In genomic region chr5:91960606-91961254, GRCm38 (mm10) we compare ENCODE assay signal across 9 mouse cellular contexts. TPM values are rescaled to one million over a fixed set of nuclear protein-coding genes. Genes with fewer than 3 reads are reported as not detected.
DNase-seq lines count a peak whose midpoint lies in the region; ATAC-seq and TF ChIP-seq lines count a peak whose summit lies in the region.
"Had no signal": no experiment of that assay in that cellular context is flagged by ENCODE, and none has a peak within 500 bp of the region (broad histone marks: within the 10 kb centered on the region; RNA-seq: fewer than 3 reads in every experiment).

No protein-coding gene starts in this region.

- ATAC-seq in heart, embryonic 11.5 days (replicated peaks; ENCODE audit: insufficient number of reproducible peaks, low FRiP score, low TSS enrichment), result no peak
- ATAC-seq in limb, embryonic 13.5 days (ENCODE audit: low FRiP score, low read depth), result no peak
- no peak for ATAC-seq in midbrain, embryonic 14.5 days (ENCODE audit: low FRiP score, low TSS enrichment)

- H3K9ac ChIP-seq in heart, embryonic 11.5 days (ENCODE audit: low read depth, low read length), result peak overlapping the region; percentile 49
- H3K9ac ChIP-seq in limb, embryonic 13.5 days, result peak overlapping the region; percentile 26; the same call in 1 of the 2 replicates
- no peak overlapping the region for H3K9ac ChIP-seq in midbrain, embryonic 14.5 days (replicated peaks; ENCODE audit: low read length)

- H3K9me3 ChIP-seq in heart, embryonic 11.5 days (replicated peaks; ENCODE audit: control insufficient read depth, low read length), result no peaks in the 10 kb centered on the region
- H3K9me3 ChIP-seq in limb, embryonic 13.5 days, result no peaks in the 10 kb centered on the region
- H3K9me3 ChIP-seq in midbrain, embryonic 14.5 days (ENCODE audit: control insufficient read depth, low read length), result no peaks in the 10 kb centered on the region

- TF ChIP-seq CTCF in kidney, adult 2 months (conservative IDR thresholded peaks at IDR 0.05; ENCODE audit: insufficient read depth, insufficient read length, low read depth, low read length), result no peak

- peak overlapping the region; percentile 79 for H3K4me2 ChIP-seq in heart, embryonic 11.5 days
- H3K4me2 ChIP-seq in limb, embryonic 13.5 days (replicated peaks), result peak overlapping the region; percentile 64
- H3K4me2 ChIP-seq in midbrain, embryonic 14.5 days (ENCODE audit: low read length), result peak overlapping the region; percentile 67

- 0 out of 2 replicates have a peak overlapping the region, but pooled peaks have one; percentile 42 for H3K27ac ChIP-seq in kidney, adult 2 months (ENCODE audit: insufficient read depth, low read depth, low read length)
- peak overlapping the region; percentile 57 for H3K27ac ChIP-seq in heart, embryonic 11.5 days (ENCODE audit: low read depth, low read length)
- 0 out of 2 replicates have a peak overlapping the region, but pooled peaks have one; percentile 6 for H3K27ac ChIP-seq in limb, embryonic 13.5 days
- H3K27ac ChIP-seq in midbrain, embryonic 14.5 days (replicated peaks; ENCODE audit: low read depth, low read length), result no peak overlapping the region

- WGBS in kidney, adult 2 months, result 35% methylated on average over 3 of the region's 3 CpGs
- WGBS in heart, embryonic 11.5 days (ENCODE audit: insufficient replicate concordance), result 45% methylated on average over 3 of the region's 3 CpGs
- 63% methylated on average over 3 of the region's 3 CpGs for WGBS in limb, embryonic 13.5 days
- WGBS in midbrain, embryonic 14.5 days, result 83% methylated on average over 3 of the region's 3 CpGs

- TF ChIP-seq POLR2A in kidney, adult 2 months (IDR thresholded peaks at IDR 0.05; ENCODE audit: low read depth, low read length), result no peak

- peak; percentile 3 for DNase-seq in kidney, adult 2 months
- DNase-seq in kidney, postnatal 36 days, result no peak
- DNase-seq in adrenal gland, postnatal 14 days, result peak; percentile 31
- DNase-seq in midbrain, embryonic 14.5 days, result no peak
- DNase-seq in thymus, postnatal 36 days, result no peak
- no peak for DNase-seq in embryo, embryonic 11 days

- H3K27me3 ChIP-seq in kidney, adult 2 months (replicated peaks; ENCODE audit: control insufficient read depth, insufficient read depth, low read length), result no peaks in the 10 kb centered on the region
- H3K27me3 ChIP-seq in heart, embryonic 11.5 days (ENCODE audit: control insufficient read depth, insufficient read depth, low read length), result no peaks in the 10 kb centered on the region
- H3K27me3 ChIP-seq in limb, embryonic 13.5 days, result no peaks in the 10 kb centered on the region
- H3K27me3 ChIP-seq in midbrain, embryonic 14.5 days (ENCODE audit: control insufficient read depth, insufficient read depth, low read length), result no peaks in the 10 kb centered on the region

- H3K4me3 ChIP-seq in kidney, adult 2 months (ENCODE audit: insufficient read depth, low read depth, low read length), result no peak overlapping the region
- peak overlapping the region; percentile 84 for H3K4me3 ChIP-seq in heart, embryonic 11.5 days (ENCODE audit: low read depth, low read length)
- peak overlapping the region; percentile 74 for H3K4me3 ChIP-seq in limb, embryonic 13.5 days
- no peak overlapping the region for H3K4me3 ChIP-seq in midbrain, embryonic 14.5 days (replicated peaks; ENCODE audit: low read depth, low read length)

- peaks cover 3% of the 10 kb centered on the region; the same call in 1 of the 2 replicates for H3K36me3 ChIP-seq in kidney, adult 2 months (ENCODE audit: control insufficient read depth, insufficient read depth, low read length)
- peaks cover 7% of the 10 kb centered on the region; the same call in 1 of the 2 replicates for H3K36me3 ChIP-seq in heart, embryonic 11.5 days (ENCODE audit: control insufficient read depth, insufficient read depth, low read length)
- H3K36me3 ChIP-seq in limb, embryonic 13.5 days, result peaks cover 21% of the 10 kb centered on the region
- peaks cover 17% of the 10 kb centered on the region for H3K36me3 ChIP-seq in midbrain, embryonic 14.5 days (ENCODE audit: control insufficient read depth, insufficient read depth, low read length)

- H3K4me1 ChIP-seq in kidney, adult 2 months (ENCODE audit: control insufficient read depth, insufficient read depth, low read length), result peaks cover 8% of the 10 kb centered on the region
- H3K4me1 ChIP-seq in heart, embryonic 11.5 days (ENCODE audit: control insufficient read depth, insufficient read depth, low read length), result peaks cover 16% of the 10 kb centered on the region
- peaks cover 23% of the 10 kb centered on the region for H3K4me1 ChIP-seq in limb, embryonic 13.5 days
- H3K4me1 ChIP-seq in midbrain, embryonic 14.5 days (ENCODE audit: control insufficient read depth, insufficient read depth, low read length), result peaks cover 15% of the 10 kb centered on the region; the same call in 1 of the 2 replicates

RNA-seq across cellular contexts. Expression of gene Rchy1, which starts 2.1 kb away (rescaled TPM):
- polyA plus RNA-seq in kidney, adult 2 months (2012; rRNA removed), result 25.6 and 30.9 TPM in 2 replicates
- total RNA-seq in adrenal gland, postnatal 14 days (2021), result 56.4 and 64.6 TPM in 2 replicates
- polyA plus RNA-seq in heart, embryonic 11.5 days (2014; fragmentation: Nextera tagmentation; extraction: Ambion mirVana), result 42.7 and 45.4 TPM in 2 replicates
- polyA plus RNA-seq in limb, embryonic 13.5 days (2015; fragmentation: Nextera tagmentation; extraction: Ambion mirVana), result 81.9 and 83.6 TPM in 2 replicates
- polyA plus RNA-seq in midbrain, embryonic 14.5 days (2014; fragmentation: Nextera tagmentation; extraction: Ambion mirVana), result 58.0 and 61.5 TPM in 2 replicates

RNA-seq across cellular contexts. Expression of gene Odaph, which starts 26.5 kb away (rescaled TPM):
- 0.11 TPM in 1 of 2 replicates, not detected in the other for polyA plus RNA-seq in kidney, adult 2 months (2012; rRNA removed)
- total RNA-seq in adrenal gland, postnatal 14 days (2021), result not detected in 2 replicates
- not detected in 2 replicates for polyA plus RNA-seq in heart, embryonic 11.5 days (2014; fragmentation: Nextera tagmentation; extraction: Ambion mirVana)
- polyA plus RNA-seq in limb, embryonic 13.5 days (2015; fragmentation: Nextera tagmentation; extraction: Ambion mirVana), result not detected in 2 replicates
- polyA plus RNA-seq in midbrain, embryonic 14.5 days (2014; fragmentation: Nextera tagmentation; extraction: Ambion mirVana), result 0.29 TPM in 1 of 2 replicates, not detected in the other
- total RNA-seq: neutrophil, adult 5-6 weeks had no signal

Comparison
In these comparisons a context has a peak if more than half of its experiments do, and no peak if none do; other contexts are left out.
1. DNase-seq: peak in kidney, adult 2 months (single experiment) and adrenal gland, postnatal 14 days (single experiment); none in kidney, postnatal 36 days (0 of 2), midbrain, embryonic 14.5 days (single experiment), thymus, postnatal 36 days (0 of 2) and embryo, embryonic 11 days (single experiment).
2. H3K4me3 ChIP-seq: peak in heart, embryonic 11.5 days (single experiment) and limb, embryonic 13.5 days (single experiment); none in kidney, adult 2 months (single experiment) and midbrain, embryonic 14.5 days (single experiment).
3. Peak in every context shown above with its lines, with median percentiles within 50 percentile points of each other: H3K4me2 ChIP-seq.